Mouse (Mus musculus) thymus, adult 2 months (tissue): ENCODE measurements at regions not wholly inside any gene's neighbourhood (a gene's known extent, or its start where the extent isn't known, plus 50 kb on each side); places are given as distances from the start of the nearest gene placed in this dataset.

Experiments used
- DNase-seq: peaks from one replicate; pipeline ENCODE4 v3.0.0; 2021
- H3K27ac ChIP-seq: fragments of 200-500 bp; 2 replicates; pipeline ENCODE4 v1.5.1; 2012; ENCODE audit warnings: low read length, control low read depth; ENCODE audit not compliant: control insufficient read depth, insufficient read depth
- H3K27me3 ChIP-seq: fragments of 200-500 bp; 2 replicates; pipeline ENCODE4 v1.6.1; 2012; ENCODE audit warnings: mild to moderate bottlenecking, low read length, moderate library complexity, mixed read lengths; ENCODE audit not compliant: control insufficient read depth, insufficient read depth
- H3K36me3 ChIP-seq: fragments of 200-500 bp; 2 replicates; pipeline ENCODE4 v1.6.1; 2012; ENCODE audit warnings: mild to moderate bottlenecking, low read length, moderate library complexity; ENCODE audit not compliant: control insufficient read depth, insufficient read depth
- H3K4me1 ChIP-seq: fragments of 200-500 bp; replicated peaks from 2 replicates; pipeline ENCODE4 v1.6.1; 2012; ENCODE audit warnings: low read length; ENCODE audit not compliant: control insufficient read depth, insufficient read depth
- H3K4me3 ChIP-seq: fragments of 200-500 bp; 2 replicates; pipeline ENCODE4 v1.5.1; 2012; ENCODE audit warnings: mild to moderate bottlenecking, low read length, control low read depth, moderate library complexity; ENCODE audit not compliant: control insufficient read depth, insufficient read depth
- CTCF ChIP-seq: fragments of 200-500 bp; IDR thresholded peaks from 2 replicates; pipeline ENCODE4 v1.5.1; 2012; ENCODE audit warnings: mild to moderate bottlenecking, control low read depth, low read length, moderate library complexity, borderline replicate concordance; ENCODE audit not compliant: control insufficient read depth, poor library complexity, insufficient read depth; ENCODE audit errors: extremely low read depth
- POLR2A ChIP-seq: fragments of 200-500 bp; IDR thresholded peaks from 2 replicates; pipeline ENCODE4 v1.6.1; 2012; ENCODE audit warnings: mild to moderate bottlenecking, low read length, control low read depth, moderate library complexity; ENCODE audit not compliant: control insufficient read depth, poor library complexity, insufficient read depth; ENCODE audit errors: extremely low read depth
- WGBS: fragments of 180-500 bp; shearing (Covaris S2); methylation state at CpG from one replicate; pipeline ENCODE4 v1.1.7; 2018; 5-methylcytosine and 5-hydroxymethylcytosine counted together

- no peak for DNase-seq
- H3K4me1 ChIP-seq, result no peaks in the 10 kb centered on the region
- no peak overlapping the region for H3K4me3 ChIP-seq
- WGBS, result 96% methylated on average over 3 of the region's 3 CpGs
- no peaks in the 10 kb centered on the region for H3K27me3 ChIP-seq
- no peak overlapping the region for H3K27ac ChIP-seq
- no peak for TF ChIP-seq CTCF
- no peak for TF ChIP-seq POLR2A
- H3K36me3 ChIP-seq, result no peaks in the 10 kb centered on the region
Observed at GRCm38 (mm10) chr3:21888710-21889109, 187.7 kb upstream of the Tbl1xr1 start.

- TF ChIP-seq CTCF, result no peak
- TF ChIP-seq POLR2A, result no peak
- Histone ChIP-seq H3K27me3 (no peaks in the 10 kb centered on the region), H3K27ac (no peak overlapping the region), H3K36me3 (no peaks in the 10 kb centered on the region), H3K4me3 (no peak overlapping the region), H3K4me1 (no peaks in the 10 kb centered on the region)
- no peak for DNase-seq
- WGBS, result 93% methylated on average over 7 of the region's 7 CpGs
Observed at GRCm38 (mm10) chr3:21891819-21892480, 184.5 kb upstream of the Tbl1xr1 start.

- no peak for DNase-seq
- no peaks in the 10 kb centered on the region for H3K27me3 ChIP-seq
- no peaks in the 10 kb centered on the region for H3K4me1 ChIP-seq
- no peak for TF ChIP-seq CTCF
- no peak for TF ChIP-seq POLR2A
- 93% methylated on average over 8 of the region's 8 CpGs for WGBS
- no peak overlapping the region for H3K27ac ChIP-seq
- H3K36me3 ChIP-seq, result no peaks in the 10 kb centered on the region
- H3K4me3 ChIP-seq, result no peak overlapping the region
Observed at GRCm38 (mm10) chr3:21892864-21893404, 183.5 kb upstream of the Tbl1xr1 start.

- WGBS, result 100% methylated on average over 2 of the region's 2 CpGs
- Histone ChIP-seq H3K4me1 (peaks cover 2% of the 10 kb centered on the region; the same call in 1 of the 2 replicates), H3K36me3 (no peaks in the 10 kb centered on the region), H3K27ac (no peak overlapping the region), H3K4me3 (no peak overlapping the region), H3K27me3 (no peaks in the 10 kb centered on the region)
- DNase-seq, result no peak
- TF ChIP-seq POLR2A (no peak), CTCF (no peak)
Observed at GRCm38 (mm10) chr3:21895551-21895950, 180.9 kb upstream of the Tbl1xr1 start.

- Histone ChIP-seq H3K4me1 (peaks cover 2% of the 10 kb centered on the region; the same call in 1 of the 2 replicates), H3K27ac (no peak overlapping the region), H3K36me3 (no peaks in the 10 kb centered on the region), H3K27me3 (no peaks in the 10 kb centered on the region), H3K4me3 (no peak overlapping the region)
- WGBS, result 92% methylated on average over 5 of the region's 5 CpGs
- TF ChIP-seq CTCF (no peak), POLR2A (no peak)
- DNase-seq, result no peak
Observed at GRCm38 (mm10) chr3:21898241-21898640, 178.2 kb upstream of the Tbl1xr1 start.

GRCm38 (mm10) chr3:21905384-21906073 is 170.9 kb upstream of the Tbl1xr1 start:
- WGBS, result 26% methylated on average over 2 of the region's 2 CpGs

GRCm38 (mm10) chr3:21908828-21909227 is 167.6 kb upstream of the Tbl1xr1 start:
- Histone ChIP-seq H3K27ac (no peak overlapping the region), H3K36me3 (no peaks in the 10 kb centered on the region)
- 95% methylated on average over 4 of the region's 4 CpGs for WGBS

More at GRCm38 (mm10) chr3:21905384-21906073, 170.9 kb upstream of the Tbl1xr1 start:
- H3K27me3 ChIP-seq, result no peaks in the 10 kb centered on the region
- 0 out of 2 replicates have a peak, but pooled peaks cover 2% of the 10 kb centered on the region for H3K4me1 ChIP-seq
- H3K27ac ChIP-seq, result no peak overlapping the region
- no peak for DNase-seq
- TF ChIP-seq CTCF (no peak), POLR2A (no peak)
- H3K36me3 ChIP-seq, result no peaks in the 10 kb centered on the region
- no peak overlapping the region for H3K4me3 ChIP-seq

More at GRCm38 (mm10) chr3:21908828-21909227, 167.6 kb upstream of the Tbl1xr1 start:
- TF ChIP-seq CTCF (no peak), POLR2A (no peak)
- Histone ChIP-seq H3K4me3 (no peak overlapping the region), H3K27me3 (no peaks in the 10 kb centered on the region), H3K4me1 (peaks cover 5% of the 10 kb centered on the region)
- DNase-seq, result no peak
